Mouse (Mus musculus) skeletal muscle tissue, adult 2 months (tissue): ENCODE results near the gene Pigk.
A peak's percentile ranks its signal among the peaks of the same experiment; 100 is the strongest.
"Not testable (repeated sequence)": the region's sequence is repeated elsewhere in the genome, so short reads cannot be mapped to it uniquely, and the experiment has no call there.

Experiments
- DNase-seq: peaks from one replicate; pipeline ENCODE4 v3.0.0-alpha.2; 2012; ENCODE audit warnings: low read depth, low spot score

The Pigk gene

GRCm38 (mm10) chr3:152713991-152714902 lies at the start of gene Pigk:
TSS of gene Pigk (plus strand) at chr3:152714100.
- peak; percentile 83 for DNase-seq

- DNase-seq = no peak
Measured at GRCm38 (mm10) chr3:152666991-152667355, 46.9 kb upstream of the Pigk start.

GRCm38 (mm10) chr3:152667356-152668211 lies 46.3 kb upstream of the Pigk start:
- no peak for DNase-seq

- no peak for DNase-seq
Measured at GRCm38 (mm10) chr3:152668239-152668638, 45.7 kb upstream of the Pigk start, which contains the start of gene Ak5. TSS of gene Ak5 (minus strand) at chr3:152668360.

GRCm38 (mm10) chr3:152668793-152669192 lies 45.1 kb upstream of the Pigk start:
- no peak for DNase-seq

GRCm38 (mm10) chr3:152669783-152670182 lies 44.1 kb upstream of the Pigk start:
- no peak for DNase-seq

- no peak for DNase-seq
Measured at GRCm38 (mm10) chr3:152674663-152675062, 39.2 kb upstream of the Pigk start.

GRCm38 (mm10) chr3:152688532-152688931 lies 25.4 kb upstream of the Pigk start:
- no peak for DNase-seq

GRCm38 (mm10) chr3:152689105-152689504 lies 24.8 kb upstream of the Pigk start:
- DNase-seq = peak; percentile 13

- no peak for DNase-seq
Measured at GRCm38 (mm10) chr3:152694950-152695349, 18.9 kb upstream of the Pigk start.

GRCm38 (mm10) chr3:152698017-152698416 lies 15.9 kb upstream of the Pigk start:
- no peak for DNase-seq

- DNase-seq = no peak
Measured at GRCm38 (mm10) chr3:152699261-152699660, 14.6 kb upstream of the Pigk start.

GRCm38 (mm10) chr3:152701536-152701935 lies 12.4 kb upstream of the Pigk start:
- not testable (repeated sequence) for DNase-seq

GRCm38 (mm10) chr3:152702274-152702843 lies 11.5 kb upstream of the Pigk start:
- peak; percentile 21 for DNase-seq

GRCm38 (mm10) chr3:152705826-152706225 lies 8.1 kb upstream of the Pigk start:
- DNase-seq = no peak

- DNase-seq = no peak
Measured at GRCm38 (mm10) chr3:152706901-152707300, 7.0 kb upstream of the Pigk start.

GRCm38 (mm10) chr3:152707321-152707823 lies 6.5 kb upstream of the Pigk start:
- DNase-seq = no peak

GRCm38 (mm10) chr3:152709936-152710335 lies 4.0 kb upstream of the Pigk start:
- DNase-seq = no peak

- no peak for DNase-seq
Measured at GRCm38 (mm10) chr3:152712957-152713356, 943 bp upstream of the Pigk start.

- no peak for DNase-seq
Measured at GRCm38 (mm10) chr3:152721301-152721700, 7.4 kb downstream of the Pigk start.

GRCm38 (mm10) chr3:152722836-152723235 lies 8.9 kb downstream of the Pigk start:
- no peak for DNase-seq

- no peak for DNase-seq
Measured at GRCm38 (mm10) chr3:152724446-152724845, 10.5 kb downstream of the Pigk start.
